Mouse (Mus musculus) liver, postnatal 0 days (tissue): ENCODE data around the gene Ampd2.

Experiments used
- CTCF ChIP-seq: sonication (generic); IDR thresholded peaks from 2 replicates; pipeline ENCODE4 v1.5.1; 2016; ENCODE audit warnings: antibody characterized with exemption, low read depth
- EP300 ChIP-seq: IDR thresholded peaks from 2 replicates; pipeline ENCODE4 v1.6.1; 2016; ENCODE audit warnings: antibody characterized with exemption, low read depth, mild to moderate bottlenecking

DNA sequence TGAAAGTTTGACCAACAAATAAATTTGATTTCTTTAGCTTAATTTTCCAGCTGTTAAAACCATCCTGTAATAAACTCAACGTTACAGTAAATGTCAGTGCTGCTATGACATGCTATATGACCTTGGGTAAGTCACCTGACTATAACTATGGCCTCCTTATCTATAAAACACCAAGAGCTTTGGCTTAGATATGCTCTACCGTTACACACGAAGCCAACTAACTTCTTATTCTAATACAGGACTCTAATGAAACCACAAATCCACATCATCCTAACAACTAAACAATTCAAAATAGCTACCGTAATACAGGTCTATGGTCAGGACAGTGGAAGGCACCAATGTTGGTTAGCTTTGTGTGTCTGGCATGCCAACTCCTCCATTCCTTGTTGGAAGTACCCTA is 43.4 kb upstream of the Ampd2 start:
- no peak for TF ChIP-seq CTCF
- peak; percentile 68; the same call in 1 of the 2 replicates for TF ChIP-seq EP300
